ENCODE assay signal across 7 mouse cellular contexts in the genomic region with DNA sequence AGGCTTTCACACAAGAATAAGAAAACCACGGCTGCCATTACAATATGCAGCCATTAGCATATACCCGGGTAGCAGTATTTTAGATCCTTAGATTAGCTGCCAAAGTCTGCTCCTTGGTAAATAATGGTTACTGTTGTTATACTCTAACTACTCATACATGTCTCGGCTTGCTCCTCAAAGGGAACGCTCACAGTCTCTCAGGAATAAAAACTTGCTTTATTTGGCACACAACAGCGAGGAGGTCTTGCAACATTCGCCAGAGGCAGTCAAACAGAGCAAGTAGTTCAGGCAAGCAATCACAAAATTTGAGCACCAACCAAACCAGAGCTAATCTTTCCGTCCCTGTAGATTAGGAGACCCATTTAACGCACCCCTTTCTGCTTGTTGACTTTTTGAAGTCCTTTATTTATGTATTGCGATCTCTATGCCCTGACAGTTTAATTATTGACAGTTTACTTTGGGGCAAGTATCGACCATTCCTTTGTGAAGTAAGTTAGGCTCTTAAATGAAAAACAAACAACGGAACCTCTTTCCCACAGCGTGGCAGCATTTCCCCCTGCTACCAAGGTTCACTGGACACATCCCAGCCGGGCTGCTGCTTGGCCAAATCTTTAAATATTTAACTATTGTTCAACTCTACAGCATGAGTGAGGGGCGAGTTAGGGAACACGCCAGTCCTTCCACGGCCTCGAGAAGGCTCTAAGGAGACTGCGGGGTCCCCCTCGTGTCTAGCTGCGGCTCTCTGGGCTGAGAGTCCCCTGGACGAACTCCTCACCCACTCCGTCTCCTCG. TPM values are rescaled to one million over a fixed set of nuclear protein-coding genes. Genes with fewer than 3 reads are reported as not detected.
DNase-seq lines count a peak whose midpoint lies in the region; ATAC-seq and TF ChIP-seq lines count a peak whose summit lies in the region.

No protein-coding gene starts in this region.

- TF ChIP-seq RAD21 in CH12.LX (IDR thresholded peaks at IDR 0.05; ENCODE audit: low read depth, low read length): peak; percentile 17

- H3K79me2 ChIP-seq in CH12.LX (replicated peaks; ENCODE audit: control insufficient read depth, extremely low read depth, insufficient read depth, poor library complexity, severe bottlenecking): peaks cover 27% of the 10 kb centered on the region

- 6% methylated on average over 23 of the region's 23 CpGs for WGBS in embryonic facial prominence, embryonic 10.5 days
- WGBS in heart, postnatal 0 days: 4% methylated on average over 23 of the region's 23 CpGs

- TF ChIP-seq POLR2A in CH12.LX (IDR thresholded peaks at IDR 0.05; ENCODE audit: low read depth, low read length): no peak

- TF ChIP-seq CTCF in CH12.LX (conservative IDR thresholded peaks at IDR 0.05 in 1 of 2, IDR thresholded peaks at IDR 0.05 in 1 of 2; ENCODE audit: low read depth in 2 of 2, low read length in 2 of 2): peak in 1 of 2 experiments; percentile 47; a peak in 2 of 4 replicates
- TF ChIP-seq CTCF in heart, postnatal 0 days (IDR thresholded peaks at IDR 0.05; ENCODE audit: low read depth): peak; percentile 14; the same call in 1 of the 2 replicates

- in situ Hi-C loops in CH12.LX (cut with MboI; ENCODE audit: low pct_ligation_motif_present, low pct_unique_long_range_greater_than_20kb, low sequenced_read_pairs): loop anchor here (5.0 kb wide), 1 partner anchor 151 kb away; no protein-coding TSS in a partner anchor

- peak overlapping the region; percentile 95 for H3K9ac ChIP-seq in CH12.LX (ENCODE audit: insufficient read depth, low read depth)
- H3K9ac ChIP-seq in heart, postnatal 0 days (replicated peaks; ENCODE audit: low read depth, low read length): peak overlapping the region; percentile 88

- peak overlapping the region; percentile 62; the same call in 1 of the 2 replicates for H3K27ac ChIP-seq in CH12.LX (ENCODE audit: insufficient read depth, low read depth)
- peak overlapping the region; percentile 98 for H3K27ac ChIP-seq in embryonic facial prominence, embryonic 10.5 days (replicated peaks)
- peak overlapping the region; percentile 93 for H3K27ac ChIP-seq in heart, postnatal 0 days (ENCODE audit: low read depth)

- no peaks in the 10 kb centered on the region for H3K9me3 ChIP-seq in CH12.LX (replicated peaks; ENCODE audit: low read length)
- no peaks in the 10 kb centered on the region for H3K9me3 ChIP-seq in embryonic facial prominence, embryonic 10.5 days
- H3K9me3 ChIP-seq in heart, postnatal 0 days (replicated peaks; ENCODE audit: control insufficient read depth, low read length): no peaks in the 10 kb centered on the region

- H3K27me3 ChIP-seq in CH12.LX (replicated peaks): no peaks in the 10 kb centered on the region
- no peaks in the 10 kb centered on the region for H3K27me3 ChIP-seq in embryonic facial prominence, embryonic 10.5 days (replicated peaks; ENCODE audit: low read depth, poor library complexity, severe bottlenecking)
- no peaks in the 10 kb centered on the region for H3K27me3 ChIP-seq in heart, postnatal 0 days (ENCODE audit: control insufficient read depth, insufficient read depth, low read length)

- peaks cover 5 to 52% of the 10 kb centered on the region in 2 experiments; a peak in 3 of 4 replicates for H3K4me1 ChIP-seq in CH12.LX (ENCODE audit: control insufficient read depth in 1 of 2, insufficient read depth in 2 of 2)
- H3K4me1 ChIP-seq in embryonic facial prominence, embryonic 10.5 days: peaks cover 47% of the 10 kb centered on the region
- peaks cover 8% of the 10 kb centered on the region; the same call in 1 of the 2 replicates for H3K4me1 ChIP-seq in heart, postnatal 0 days (ENCODE audit: control insufficient read depth, insufficient read depth)

- no peak; the same call in 1 of the 2 replicates for TF ChIP-seq EP300 in CH12.LX (IDR thresholded peaks at IDR 0.05; ENCODE audit: low read length)
- no peak for TF ChIP-seq EP300 in heart, postnatal 0 days (IDR thresholded peaks at IDR 0.05; ENCODE audit: low read depth)

- H3K36me3 ChIP-seq in CH12.LX (replicated peaks in 1 of 2; ENCODE audit: control insufficient read depth in 1 of 2, insufficient read depth in 1 of 2, low read length in 1 of 2): peaks cover 8 to 30% of the 10 kb centered on the region in 2 experiments
- H3K36me3 ChIP-seq in embryonic facial prominence, embryonic 10.5 days (replicated peaks): peaks cover 21% of the 10 kb centered on the region
- H3K36me3 ChIP-seq in heart, postnatal 0 days (replicated peaks; ENCODE audit: control insufficient read depth, insufficient read depth, low read length): peaks cover 13% of the 10 kb centered on the region

- H3K4me3 ChIP-seq in CH12.LX (replicated peaks in 1 of 3; ENCODE audit: low read depth in 2 of 3, low read length in 2 of 3, poor library complexity in 1 of 3): peak overlapping the region; percentile 81 to 96 (median 95)
- peak overlapping the region; percentile 98 for H3K4me3 ChIP-seq in embryonic facial prominence, embryonic 10.5 days
- H3K4me3 ChIP-seq in heart, postnatal 0 days (ENCODE audit: low read depth, low read length): peak overlapping the region; percentile 90

- peak; percentile 14; the same call in 1 of the 2 replicates for ATAC-seq in heart, postnatal 0 days (ENCODE audit: insufficient read depth, low read depth)

- DNase-seq in CH12.LX (ENCODE audit: extremely low read depth): peak; percentile 28
- DNase-seq in MEL-GATA-1-ER (ENCODE audit: extremely low read depth, low read depth): peak; percentile 54
- DNase-seq in embryonic facial prominence, embryonic 10.5 days (ENCODE audit: low spot score): peak; percentile 16
- peak; percentile 55 for DNase-seq in heart, postnatal 0 days (ENCODE audit: low spot score)
- peak; percentile 73 for DNase-seq in kidney, postnatal 14 days
- peak; percentile 71 for DNase-seq in lung, postnatal 25 days (ENCODE audit: low spot score)
- DNase-seq in thymus, postnatal 4 days: peak; percentile 20

- H3K4me2 ChIP-seq in CH12.LX (ENCODE audit: insufficient read depth, low read depth, poor library complexity, severe bottlenecking): peak overlapping the region; percentile 79
- peak overlapping the region; percentile 99 for H3K4me2 ChIP-seq in heart, postnatal 0 days (ENCODE audit: low read depth, low read length)

- dilution Hi-C loops in CH12.LX (cut with MboI; ENCODE audit: extremely low pct_ligation_motif_present, extremely low pct_unique_long_range_greater_than_20kb, low sequenced_read_pairs): no loop called here

TF ChIP-seq in CH12.LX, 34 proteins besides CTCF, POLR2A, EP300 and RAD21:
- TF ChIP-seq SMC3 (IDR thresholded peaks at IDR 0.05; ENCODE audit: low read depth, low read length) (peak; percentile 19; the same call in 1 of the 2 replicates), TBP (conservative IDR thresholded peaks at IDR 0.05; ENCODE audit: low read depth, low read length) (no peak), MAZ (IDR thresholded peaks at IDR 0.05; ENCODE audit: low read depth, low read length) (no peak)

RNA-seq across cellular contexts. Expression of a gene that starts 0.6 kb away (rescaled TPM):
- total RNA-seq in CH12.LX (2012; rRNA removed) (32.8 and 38.6 TPM in 2 replicates), CH12.LX (2014; rRNA removed) (114 and 133 TPM in 2 replicates)
- 62.8 and 69.2 TPM in 2 replicates for polyA plus RNA-seq in CH12.LX (2012; ENCODE audit: insufficient read length, low read depth)
- polyA plus RNA-seq in embryonic facial prominence, embryonic 10.5 days (2016; fragmentation: Nextera tagmentation; extraction: Ambion mirVana): 51.6 and 55.2 TPM in 2 replicates
- total RNA-seq in heart, postnatal 0 days (2014; rRNA removed; ENCODE audit: low replicate concordance): 22.5 and 50.7 TPM in 2 replicates
- 23.0 and 25.0 TPM in 2 replicates for polyA plus RNA-seq in heart, postnatal 0 days (2015; fragmentation: Nextera tagmentation; extraction: Ambion mirVana)

Comparison
In these comparisons a context has a peak if more than half of its experiments do, and no peak if none do; other contexts are left out.
1. Peak in every context shown above with its lines: DNase-seq, ATAC-seq, H3K4me3 ChIP-seq and H3K27ac ChIP-seq.
2. DNase-seq: peak in every context shown above with its lines; median percentile 73 in kidney, postnatal 14 days; 71 in lung, postnatal 25 days; 55 in heart, postnatal 0 days; 54 in MEL-GATA-1-ER; 28 in CH12.LX; 20 in thymus, postnatal 4 days; 16 in embryonic facial prominence, embryonic 10.5 days.